Mouse (Mus musculus): ENCODE measurements around the gene Ece1.

- TF ChIP-seq CTCF (conservative IDR thresholded peaks at IDR 0.05; ENCODE audit: insufficient read depth, insufficient read length, low read depth, low read length): no peak
- no peak for TF ChIP-seq POLR2A (IDR thresholded peaks at IDR 0.05; ENCODE audit: low read depth, low read length)
These were observed 9.4 kb downstream of the Ece1 start for GRCm38 (mm10) chr4:137871431-137871830.
